Mouse (Mus musculus) NIH3T3 (cell line): ENCODE data around the gene H1foo.

Experiments used
- DNase-seq: peaks from one replicate; pipeline ENCODE4 v3.0.0-alpha.2; 2012; ENCODE audit warnings: low read depth

The H1foo gene

DNA sequence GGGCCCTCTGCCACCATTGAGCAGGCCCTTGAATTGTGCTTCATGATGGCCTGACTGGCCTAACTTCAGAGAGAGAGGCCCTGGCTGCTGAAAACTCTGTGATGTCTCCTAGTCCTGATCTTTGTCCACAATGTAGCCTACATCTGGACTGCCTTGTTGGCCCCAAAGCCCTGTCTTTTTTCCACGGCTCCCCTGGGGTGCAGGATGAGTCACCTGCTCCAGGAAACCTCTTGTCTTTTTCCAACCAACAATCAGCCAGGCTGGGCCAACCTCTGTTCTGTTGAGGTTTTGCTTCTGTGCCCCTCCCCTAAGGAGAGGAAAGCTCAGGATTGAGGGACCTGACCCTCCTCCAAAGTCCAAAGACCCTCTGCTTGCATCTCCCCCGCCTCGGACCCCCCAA is 17.0 kb downstream of the H1foo start:
- DNase-seq: peak; percentile 78

DNA sequence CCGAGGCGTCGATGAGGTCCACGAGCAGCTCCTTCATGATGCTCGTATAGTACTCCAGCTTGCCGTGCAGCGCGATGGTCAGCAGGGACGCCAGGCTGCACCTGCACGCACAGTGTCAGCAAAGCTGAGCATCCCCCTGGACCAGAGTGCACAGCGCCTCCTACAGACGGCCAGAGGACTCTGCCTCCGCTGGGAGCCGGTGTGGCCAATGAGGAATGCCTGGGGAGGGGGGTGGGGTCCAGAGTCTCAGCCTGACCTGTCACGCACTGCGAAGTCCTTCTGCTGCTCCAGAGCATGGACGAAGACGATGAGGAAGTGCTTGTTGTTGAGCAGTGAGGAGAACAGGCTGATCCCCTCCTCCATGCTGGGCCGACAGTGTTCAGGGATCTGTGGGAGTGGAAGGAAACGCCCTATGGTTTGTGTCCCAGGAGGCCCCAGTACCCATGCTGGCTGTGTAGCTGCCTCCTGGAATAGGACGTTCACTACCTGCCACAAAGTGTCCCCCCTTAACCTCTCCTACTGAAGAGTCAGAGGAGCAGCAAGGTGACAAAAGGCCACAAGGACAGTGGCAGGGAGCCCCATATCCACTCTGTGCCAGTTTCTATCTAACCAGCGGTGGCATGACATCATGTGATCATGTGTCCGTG is 17.8 kb downstream of the H1foo start:
- DNase-seq: no peak

DNA sequence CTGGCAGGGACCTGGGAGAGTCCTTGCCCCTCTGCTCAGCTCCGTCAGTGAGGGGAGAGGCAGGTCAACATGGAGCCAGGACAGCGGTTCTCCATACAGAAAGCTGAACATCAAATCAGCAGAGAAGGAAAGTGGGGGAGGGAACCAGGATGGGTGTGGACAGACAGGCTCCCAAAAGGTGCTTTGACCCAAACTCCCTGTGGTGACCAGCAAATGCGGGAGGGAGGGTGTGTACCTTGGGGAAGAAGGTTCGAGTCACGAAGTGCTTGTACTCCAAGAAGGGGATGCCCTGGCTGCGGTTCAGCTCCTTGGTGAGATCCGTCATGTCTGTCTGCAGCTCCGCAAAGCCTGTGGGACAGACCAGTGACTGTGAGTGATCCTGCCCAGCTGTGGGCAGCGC is 18.9 kb downstream of the H1foo start:
- DNase-seq: no peak

DNA sequence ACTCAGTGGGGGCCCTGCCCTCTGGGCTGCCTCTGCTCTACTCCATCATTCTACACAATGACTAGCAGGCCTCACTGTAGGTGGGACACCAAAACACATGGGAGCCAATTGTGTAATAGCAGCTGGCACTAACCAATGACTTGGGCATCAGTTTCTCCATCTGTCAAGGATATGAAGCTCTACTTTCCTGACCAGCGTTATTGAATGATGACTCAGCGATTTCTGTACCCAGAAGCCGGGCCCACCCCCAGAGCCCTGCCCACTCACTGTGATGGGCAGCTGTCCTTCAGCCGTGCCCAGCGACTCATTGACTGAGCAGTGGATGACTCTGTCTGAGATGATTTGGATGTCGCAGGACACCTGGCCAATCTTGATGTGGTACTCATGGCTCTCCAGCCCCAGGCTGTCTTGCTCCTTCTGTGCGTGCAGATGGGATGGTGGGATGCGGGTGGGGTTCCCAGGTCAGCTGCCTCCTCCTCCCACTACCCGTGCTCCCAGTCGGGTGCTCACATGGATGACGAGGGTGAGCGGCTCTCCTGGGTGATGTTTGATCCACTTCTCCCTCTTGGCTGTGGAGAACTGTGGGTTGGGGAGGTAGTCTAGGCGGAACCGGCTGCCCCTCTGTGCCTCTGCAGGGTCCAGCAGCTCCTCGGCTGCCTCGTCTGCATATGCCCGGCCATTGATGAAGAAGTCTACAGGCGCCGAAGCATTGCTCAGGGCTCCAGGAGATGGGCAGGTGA is 21.7 kb downstream of the H1foo start:
- no peak for DNase-seq

DNA sequence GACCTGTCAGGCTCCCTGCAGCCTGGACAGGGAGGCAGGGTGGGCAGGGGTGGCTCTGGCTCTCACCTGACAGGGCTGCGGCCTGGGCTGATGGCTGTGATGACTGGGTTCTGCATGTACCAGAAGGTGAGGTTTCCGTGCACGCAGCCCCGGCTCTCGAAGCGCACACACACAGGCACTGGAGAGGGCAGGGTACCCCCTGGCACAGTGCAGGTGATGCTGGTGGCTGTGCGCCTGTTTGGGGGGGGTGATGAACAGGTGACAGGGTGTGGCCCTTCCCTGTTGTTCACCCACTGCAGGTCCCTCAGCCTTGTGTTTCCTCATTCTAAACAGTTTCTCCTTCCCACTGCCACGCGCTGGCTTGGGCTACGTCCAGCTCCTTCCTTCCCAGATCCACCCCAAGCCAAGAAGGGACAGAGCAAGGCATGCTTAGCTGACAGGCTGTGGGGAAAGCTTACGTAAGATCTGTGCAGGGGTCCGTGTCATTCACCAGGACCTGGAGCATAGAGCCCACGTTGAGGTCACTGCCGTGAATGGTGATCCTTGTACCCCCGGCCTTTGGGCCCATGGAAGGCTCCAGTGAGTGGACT is 22.6 kb downstream of the H1foo start:
- no peak for DNase-seq

DNA sequence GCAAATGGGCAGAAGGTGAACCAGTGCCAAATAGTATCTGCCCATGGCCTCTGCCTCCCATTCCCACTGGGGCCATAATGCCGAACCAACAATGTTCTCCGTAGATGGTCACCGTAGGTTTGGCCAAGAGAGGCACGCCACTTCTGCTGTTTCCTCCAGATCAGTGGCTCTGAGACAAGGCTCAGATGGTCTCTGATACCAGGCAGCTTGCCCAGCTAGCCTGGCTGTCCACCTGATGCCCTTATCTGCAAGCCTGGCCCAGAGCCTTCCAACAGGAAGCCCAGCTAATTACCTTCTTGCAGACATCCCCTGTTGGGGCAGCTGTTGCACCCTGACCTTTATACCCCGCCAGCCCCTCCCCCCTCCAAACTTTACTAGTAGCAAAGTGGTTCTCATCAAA is 23.3 kb downstream of the H1foo start:
- no peak for DNase-seq

DNA sequence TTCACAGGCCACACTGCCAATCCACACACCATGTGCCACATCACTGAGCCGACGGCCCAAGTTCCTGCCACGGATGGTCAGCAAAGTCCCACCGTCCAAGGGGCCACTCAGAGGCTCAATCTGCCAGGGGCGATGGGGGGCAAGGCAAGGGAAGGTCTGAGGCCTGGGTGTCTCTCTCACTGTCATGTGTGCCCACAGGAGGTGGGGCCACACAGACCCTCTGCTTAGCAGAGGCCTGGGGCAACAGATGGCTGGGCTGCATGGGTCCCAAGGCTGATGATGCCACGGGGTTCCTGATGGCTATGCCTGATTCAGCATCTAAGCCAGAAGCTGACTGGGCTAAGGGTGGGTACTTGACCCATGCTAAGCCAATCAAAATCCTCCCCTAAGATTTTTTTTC is 24.0 kb downstream of the H1foo start:
- no peak for DNase-seq

DNA sequence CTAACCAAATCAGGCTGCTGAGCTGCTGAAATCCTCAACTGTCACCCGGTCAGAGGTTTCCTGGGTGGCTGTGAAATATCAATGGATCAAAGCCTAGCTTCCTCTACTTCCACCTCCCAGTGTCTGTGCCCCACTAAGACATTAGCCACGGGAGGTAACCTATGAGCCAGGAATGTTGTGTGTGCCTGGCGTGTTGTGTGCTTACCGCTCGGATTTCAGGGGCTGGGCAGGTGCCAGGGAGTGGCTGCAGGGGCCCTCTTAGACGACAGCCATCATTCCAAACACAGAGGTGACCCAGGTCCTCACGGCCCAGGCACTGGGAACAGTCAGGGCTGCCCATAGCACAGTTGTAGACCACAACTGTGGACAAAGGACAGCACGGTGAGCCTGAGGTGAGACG is 24.4 kb downstream of the H1foo start:
- no peak for DNase-seq

DNA sequence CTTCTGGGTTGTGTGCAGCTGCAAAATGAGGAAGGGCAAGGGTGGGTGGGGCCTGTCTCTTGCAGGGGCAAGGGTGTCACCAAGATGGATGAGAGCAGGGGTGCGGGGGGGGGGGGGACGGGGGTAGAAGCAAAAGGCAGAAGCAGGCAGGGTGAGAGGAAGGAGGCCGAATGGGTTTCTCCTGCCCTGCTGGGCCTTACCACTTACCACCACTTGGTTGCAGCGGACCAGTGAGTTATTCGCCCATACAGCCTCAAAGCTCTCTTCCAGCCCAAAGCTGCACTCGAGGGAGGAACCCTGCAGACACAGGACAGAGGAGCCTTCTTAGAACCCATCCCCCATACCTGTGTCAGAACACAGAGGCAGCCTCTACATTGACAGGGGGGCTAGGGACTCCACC is 25.2 kb downstream of the H1foo start:
- DNase-seq: no peak

DNA sequence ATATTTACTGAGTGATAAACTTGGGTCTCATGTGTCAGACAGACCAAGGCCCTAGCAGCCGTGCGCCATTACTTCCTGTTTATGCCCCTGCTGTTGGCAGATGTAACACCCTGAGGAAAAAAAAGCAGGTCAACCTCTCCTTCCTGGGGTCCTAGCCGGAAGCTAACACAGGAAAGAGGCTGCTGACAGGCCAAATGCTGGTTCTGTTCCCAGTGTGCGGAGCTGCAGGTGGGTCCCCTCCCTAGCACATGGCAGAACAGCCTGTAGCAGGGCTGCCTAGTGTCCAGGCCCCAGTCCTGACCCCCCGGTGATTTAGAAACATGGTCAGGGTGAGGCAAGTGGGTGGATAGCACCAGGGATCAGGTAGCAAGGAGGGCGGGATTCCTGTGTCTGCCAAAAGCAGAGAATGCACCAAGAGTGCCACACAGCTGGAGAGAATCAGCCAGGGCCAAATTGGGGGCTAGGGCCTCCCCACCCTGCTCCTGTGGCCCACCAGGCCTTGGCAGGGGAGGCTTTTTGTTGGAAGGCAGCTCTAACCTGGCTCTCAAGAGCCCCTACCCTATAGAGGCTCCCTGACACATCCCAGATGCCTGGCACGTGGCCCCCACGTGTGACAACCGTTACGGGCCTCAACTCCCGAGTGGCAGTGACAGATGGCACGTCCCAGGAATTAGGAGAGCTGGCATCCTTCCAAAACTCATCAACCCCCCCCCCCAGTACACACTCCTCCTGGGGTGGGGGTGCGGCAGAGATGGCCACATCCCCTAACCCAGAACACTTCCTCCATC is 26.7 kb downstream of the H1foo start:
- no peak for DNase-seq

DNA sequence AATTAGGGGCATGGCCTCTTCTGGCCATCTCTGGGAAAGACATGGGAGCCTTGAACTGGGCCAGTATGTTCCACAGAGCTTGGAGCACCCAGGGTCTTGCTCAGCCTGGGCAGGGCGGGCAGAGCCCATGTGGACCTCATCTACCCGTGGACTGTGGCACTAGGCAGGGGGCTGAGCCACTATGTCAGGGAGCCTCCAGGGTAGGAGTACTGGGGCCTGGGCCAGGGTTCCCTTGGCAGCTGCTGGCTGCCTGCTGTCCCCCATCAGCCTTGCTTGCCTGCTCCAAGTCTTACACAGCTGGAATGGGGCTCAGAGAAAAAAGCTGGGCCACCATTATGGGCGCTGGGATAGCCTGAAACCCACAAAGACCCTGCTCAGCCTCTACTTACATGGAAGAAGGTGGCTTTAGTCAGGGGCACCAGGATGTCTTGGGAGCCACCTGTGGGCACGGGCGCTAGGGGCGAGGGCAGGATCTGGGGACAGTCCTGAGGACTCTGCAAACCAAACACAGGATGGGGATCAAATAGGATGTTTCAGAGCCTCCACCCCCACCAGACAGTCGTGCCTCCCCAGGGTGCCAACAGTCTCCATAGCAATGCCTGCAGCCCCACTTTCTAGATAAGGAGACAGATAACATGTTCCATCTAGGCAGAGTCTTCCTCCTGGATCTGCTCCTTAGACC is 27.5 kb downstream of the H1foo start:
- DNase-seq: no peak

DNA sequence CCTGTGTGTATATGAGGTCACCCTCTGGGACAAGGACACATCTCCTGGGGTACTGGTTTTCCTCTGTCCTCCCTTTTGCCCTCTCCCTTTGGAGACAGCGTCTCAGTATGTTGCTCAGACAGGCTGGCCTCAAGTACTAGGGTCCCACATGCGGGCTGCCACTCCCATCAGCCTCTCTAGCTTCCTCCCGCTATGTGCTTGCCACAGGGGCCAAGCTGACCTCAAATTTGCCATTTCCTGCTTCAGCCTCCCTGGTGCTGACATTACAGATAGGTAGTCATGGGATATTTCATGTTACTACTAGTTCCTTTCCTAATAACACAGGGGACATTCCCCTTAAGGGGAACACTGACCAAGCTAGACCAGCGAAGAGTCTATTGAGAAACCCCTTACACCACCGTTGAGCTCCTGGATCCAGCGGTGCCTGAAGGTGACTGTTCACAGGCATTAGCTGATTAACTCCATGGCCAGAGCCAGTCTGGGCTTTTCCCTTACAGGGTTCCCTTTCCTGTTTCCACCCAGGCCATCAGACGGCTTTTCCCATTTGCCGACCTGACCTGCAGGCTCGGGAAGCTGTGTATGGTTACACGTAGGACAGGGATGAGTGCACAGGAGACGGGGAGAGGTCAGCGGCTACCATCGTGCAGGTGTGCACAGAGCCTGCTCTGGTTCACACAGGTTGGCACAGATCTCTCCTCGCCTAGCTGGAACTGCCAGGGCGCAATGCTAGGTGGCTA is 28.6 kb downstream of the H1foo start:
- no peak for DNase-seq

DNA sequence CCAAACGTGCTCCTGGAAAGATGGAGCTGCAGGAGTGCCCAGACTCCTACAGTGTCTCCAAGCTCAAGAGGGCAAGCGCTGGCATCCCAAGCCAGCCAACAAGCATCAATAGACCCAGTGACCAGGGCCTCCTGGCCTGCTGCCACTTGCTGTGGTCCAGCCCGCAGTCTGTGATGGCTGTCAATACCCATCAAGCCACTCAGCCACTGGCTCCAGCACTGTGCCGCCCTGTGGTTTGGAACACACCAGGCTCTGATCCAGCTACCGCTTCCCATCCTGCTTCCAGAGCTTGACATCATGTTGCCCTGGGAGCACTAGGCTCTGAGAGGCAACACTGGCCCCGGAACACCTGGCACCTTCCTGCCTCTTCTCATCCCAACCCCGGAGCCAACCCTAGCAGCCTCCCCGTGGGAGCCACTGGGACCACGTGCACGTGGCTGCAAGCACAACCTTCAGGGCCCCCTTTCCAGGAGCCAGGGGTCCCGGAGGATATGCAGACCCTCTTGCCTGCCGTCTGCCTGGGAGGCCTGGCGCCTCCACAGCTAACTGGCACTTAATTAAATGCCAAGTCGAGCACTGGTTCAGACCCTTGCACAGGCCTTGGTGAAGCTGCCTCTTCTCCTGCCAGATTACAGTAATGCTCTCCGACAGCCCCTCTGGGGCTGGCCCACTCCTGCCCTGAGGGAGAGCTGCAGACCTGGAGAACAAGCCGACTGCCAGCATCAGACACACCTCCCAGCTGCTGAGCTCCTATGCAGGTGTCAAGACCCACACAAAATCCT is 29.3 kb downstream of the H1foo start:
- DNase-seq: peak; percentile 29

DNA sequence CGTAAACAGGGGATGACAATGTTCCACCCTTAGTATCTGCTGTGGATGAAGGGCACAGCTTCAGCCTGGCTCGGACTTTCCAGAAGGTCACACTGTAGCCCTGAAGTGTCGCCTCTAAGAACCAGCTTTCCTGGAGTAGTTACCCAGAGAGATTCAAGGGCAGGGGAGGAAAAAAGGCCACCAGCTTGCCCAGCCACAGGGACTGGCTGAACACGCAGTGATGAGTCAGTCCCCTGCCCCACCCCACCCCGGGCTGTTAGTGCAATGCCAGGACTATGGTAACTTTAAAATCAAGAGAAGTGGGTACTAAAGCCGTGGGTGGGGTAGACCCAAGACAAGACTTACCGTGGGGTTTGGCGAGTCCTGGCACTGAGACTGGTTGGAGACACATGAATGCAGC is 30.9 kb downstream of the H1foo start:
- peak; percentile 61 for DNase-seq

DNA sequence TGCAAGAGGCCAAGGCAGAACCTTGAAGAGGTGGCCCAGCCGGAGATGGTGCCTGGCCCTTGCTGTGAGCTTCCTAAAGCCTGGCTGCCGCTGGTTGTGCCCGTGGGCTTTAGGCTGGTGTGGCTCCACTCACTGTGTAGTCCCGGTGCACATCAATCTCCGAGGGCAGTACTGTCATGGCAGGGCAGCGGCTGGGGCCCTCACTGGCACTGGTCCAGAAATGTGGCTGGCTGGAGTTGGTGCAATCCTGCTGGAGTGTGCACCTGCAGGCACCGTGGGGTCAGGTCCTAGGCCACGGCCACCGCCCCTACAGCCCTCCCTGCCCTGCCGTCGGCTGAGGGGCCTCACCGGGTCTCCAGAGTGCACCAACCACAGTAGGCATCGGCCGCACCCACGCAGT is 33.1 kb downstream of the H1foo start:
- DNase-seq: no peak

DNA sequence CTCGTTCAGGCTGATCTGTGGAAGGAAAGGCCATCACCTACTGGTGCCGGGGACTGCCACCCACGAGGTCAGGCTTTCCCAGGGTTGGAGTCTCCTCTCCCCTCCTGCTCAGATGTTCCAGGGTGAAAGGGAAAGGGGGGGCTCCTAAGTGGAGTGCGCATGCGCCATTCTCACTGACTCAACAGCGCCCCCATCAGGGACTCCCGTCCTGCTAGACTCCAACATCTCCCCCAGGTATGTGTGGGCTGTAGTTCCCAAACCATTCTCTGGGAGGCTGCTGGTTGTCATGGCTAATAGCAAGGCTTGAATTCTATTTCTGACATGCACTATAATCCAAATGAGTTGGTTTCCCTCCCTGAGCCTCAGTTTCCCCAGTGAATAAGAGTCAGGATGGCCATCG is 33.9 kb downstream of the H1foo start:
- no peak for DNase-seq

DNA sequence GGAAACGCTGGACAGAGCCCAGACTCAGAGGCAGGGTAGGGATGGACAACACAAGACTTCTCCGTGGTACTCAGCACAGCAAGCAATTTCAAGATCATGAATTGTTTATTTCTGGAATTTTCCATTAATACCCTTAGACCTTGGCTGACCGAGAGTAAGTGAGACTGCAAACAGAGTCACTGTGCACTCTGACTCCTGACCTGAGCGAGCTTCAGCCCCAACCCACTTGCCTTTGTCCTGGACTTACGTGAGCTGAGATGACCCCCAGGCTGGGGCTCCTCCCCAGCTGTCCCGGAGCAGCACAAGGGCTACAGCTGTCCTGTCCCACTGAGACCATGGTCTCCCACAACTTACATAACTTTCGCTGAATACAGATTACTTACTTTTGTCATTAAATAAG is 38.2 kb downstream of the H1foo start:
- DNase-seq: no peak

DNA sequence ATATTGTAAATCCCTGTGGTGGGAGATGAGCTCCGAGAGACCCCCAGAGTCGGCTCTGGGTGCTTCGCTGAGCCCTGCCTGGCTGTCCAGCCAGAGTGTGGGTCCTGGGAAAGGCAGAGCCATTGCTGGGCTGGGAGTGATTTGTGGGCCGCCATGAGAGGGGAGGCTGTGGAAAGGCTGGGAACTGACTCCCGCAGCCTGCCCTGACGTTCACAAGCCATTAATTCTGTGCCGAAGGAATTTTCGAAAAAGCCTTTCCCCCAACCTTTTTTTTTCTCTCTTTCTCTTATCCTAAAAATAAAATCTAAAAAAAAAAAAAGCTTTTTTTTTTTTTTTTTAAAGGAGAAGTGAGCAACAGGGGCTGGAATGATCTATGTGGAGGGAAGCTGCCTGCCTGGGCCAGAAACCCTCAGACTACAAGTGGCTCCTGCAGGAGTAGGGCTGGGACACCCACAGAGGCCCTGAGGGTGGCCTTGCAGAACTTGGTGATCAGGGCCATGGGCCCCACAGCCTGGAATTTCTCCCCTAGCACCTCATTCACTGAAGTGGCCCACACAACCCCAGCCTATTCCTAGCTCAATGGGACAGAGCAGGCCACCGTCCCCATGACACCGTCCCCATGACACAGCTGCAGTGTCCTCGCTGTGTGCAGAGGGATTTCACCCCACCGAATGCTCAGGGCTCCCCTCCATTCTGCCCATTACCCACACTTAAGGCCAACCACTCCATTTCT is 38.7 kb downstream of the H1foo start:
- DNase-seq: no peak

DNA sequence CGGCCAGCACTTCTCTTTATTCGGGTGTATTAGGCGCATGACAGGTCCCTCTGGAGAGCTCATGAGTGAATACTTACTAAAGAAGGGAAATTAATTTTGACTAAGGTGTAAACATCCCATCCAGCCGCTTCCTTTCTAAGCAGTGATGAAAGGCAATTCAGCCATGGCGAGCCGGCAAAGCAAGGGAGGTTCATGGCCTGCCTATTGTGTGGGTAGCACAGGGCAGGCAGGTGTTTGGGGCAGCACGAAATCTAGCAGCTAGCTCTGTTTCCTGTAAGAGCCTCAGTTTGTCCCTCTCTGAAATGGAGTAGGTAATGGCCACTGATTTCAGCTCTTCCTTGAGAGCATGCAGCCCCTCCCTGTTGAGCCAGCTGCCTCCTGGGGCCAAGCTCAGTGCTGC is 39.8 kb downstream of the H1foo start:
- DNase-seq: no peak

DNA sequence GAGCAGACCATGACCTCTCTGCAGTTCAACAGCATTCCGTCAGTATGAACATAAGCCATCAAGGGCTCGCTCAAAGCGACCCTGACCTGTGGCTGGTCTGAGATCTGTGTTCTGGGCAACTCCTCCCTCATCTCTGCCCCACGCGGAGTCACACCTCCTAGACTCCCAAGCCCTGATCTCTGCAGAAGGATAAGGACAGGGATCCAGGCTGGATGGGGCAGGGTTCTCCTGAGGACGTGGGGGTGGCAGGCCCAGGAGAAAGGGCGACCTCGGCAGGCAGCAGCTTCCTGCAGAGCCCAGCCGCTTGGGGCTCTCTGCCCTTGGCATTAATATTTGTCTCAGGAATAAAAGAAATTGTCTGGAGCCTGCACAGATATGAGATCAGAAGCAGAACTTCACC is 40.9 kb downstream of the H1foo start:
- DNase-seq: no peak
